Mouse (Mus musculus) liver, postnatal 0 days (tissue): Measurements from ENCODE around the gene Cpeb3. TPM values are rescaled to one million over a fixed set of nuclear protein-coding genes. Genes with fewer than 3 reads are reported as not detected.
A peak's percentile ranks its signal among the peaks of the same experiment; 100 is the strongest.

ENCODE experiments used
- ATAC-seq: fragments of 200-750 bp; cut with Nextera tagmentation; 2 replicates; pipeline ENCODE4 v1.8.0; 2017; ENCODE audit warnings: mild to moderate bottlenecking, moderate library complexity
- DNase-seq: peaks from one replicate; pipeline ENCODE4 v3.0.0-alpha.2; 2016
- H3K27ac ChIP-seq: fragments of 300-500 bp; sonication (generic); 2 replicates; pipeline ENCODE4 v1.5.1; 2014; ENCODE audit warnings: antibody characterized with exemption, moderate library complexity, mild to moderate bottlenecking, low read depth
- H3K27me3 ChIP-seq: fragments of 300-500 bp; sonication (generic); 2 replicates; pipeline ENCODE4 v1.6.1; 2014; ENCODE audit warnings: low read length, control low read depth, mixed read lengths; ENCODE audit not compliant: insufficient read depth
- H3K36me3 ChIP-seq: fragments of 300-500 bp; sonication (generic); replicated peaks from 2 replicates; pipeline ENCODE4 v1.6.1; 2014; ENCODE audit warnings: mild to moderate bottlenecking, control low read depth, low read length, moderate library complexity, mixed read lengths; ENCODE audit not compliant: insufficient read depth
- H3K4me1 ChIP-seq: fragments of 300-500 bp; sonication (generic); 2 replicates; pipeline ENCODE4 v1.6.1; 2014; ENCODE audit warnings: antibody characterized with exemption, mild to moderate bottlenecking, control low read depth; ENCODE audit not compliant: insufficient read depth
- H3K4me2 ChIP-seq: fragments of 300-500 bp; sonication (generic); 2 replicates; pipeline ENCODE4 v1.6.1; 2014; ENCODE audit warnings: low read depth, mild to moderate bottlenecking, low read length, moderate library complexity, mixed read lengths
- H3K4me3 ChIP-seq: fragments of 300-500 bp; sonication (generic); 2 replicates; pipeline ENCODE4 v1.5.1; 2014; ENCODE audit warnings: low read depth, low read length
- H3K9ac ChIP-seq: fragments of 300-500 bp; sonication (generic); replicated peaks from 2 replicates; pipeline ENCODE4 v1.6.1; 2014; ENCODE audit warnings: mild to moderate bottlenecking, moderate library complexity
- H3K9me3 ChIP-seq: fragments of 300-500 bp; sonication (generic); 2 replicates; pipeline ENCODE4 v1.6.1; 2016; ENCODE audit warnings: mild to moderate bottlenecking, control low read depth, low read length, mixed read lengths
- CTCF ChIP-seq: sonication (generic); IDR thresholded peaks from 2 replicates; pipeline ENCODE4 v1.5.1; 2016; ENCODE audit warnings: antibody characterized with exemption, low read depth
- EP300 ChIP-seq: IDR thresholded peaks from 2 replicates; pipeline ENCODE4 v1.6.1; 2016; ENCODE audit warnings: antibody characterized with exemption, low read depth, mild to moderate bottlenecking
- WGBS: fragments of 180-500 bp; shearing (Covaris S2); extraction: QIAGEN DNeasy Blood & Tissue Kit; methylation state at CpG from one replicate; pipeline ENCODE4 v1.1.7; 2014; ENCODE audit not compliant: insufficient replicate concordance; 5-methylcytosine and 5-hydroxymethylcytosine counted together
- polyA plus RNA-seq: library from polyadenylated mRNA; unstranded; fragments of >200 nt; fragmentation: Nextera tagmentation; extraction: Ambion mirVana; gene quantifications from 2 replicates; pipeline ENCODE4 v1.2.1, GENCODE M21; 2015

The Cpeb3 gene
- 2.1 and 2.8 TPM in 2 replicates for polyA plus RNA-seq

- H3K4me1 ChIP-seq = peaks cover 23% of the 10 kb centered on the region
- no peaks in the 10 kb centered on the region for H3K27me3 ChIP-seq
- no peak for ATAC-seq
- H3K27ac ChIP-seq = peak within 1 kb of the TSS; percentile 100
- peak within 1 kb of the TSS; percentile 98 for H3K4me2 ChIP-seq
- H3K9me3 ChIP-seq = no peaks in the 10 kb centered on the region
- peak; percentile 45 for DNase-seq
- WGBS = under 1% methylated on average over 15 of the region's 15 CpGs
- H3K36me3 ChIP-seq = peaks cover 30% of the 10 kb centered on the region
- H3K4me3 ChIP-seq = peak within 1 kb of the TSS; percentile 100
- peak within 1 kb of the TSS; percentile 100 for H3K9ac ChIP-seq
- peak; percentile 58 for TF ChIP-seq CTCF
- no peak for TF ChIP-seq EP300
Observed at GRCm38 (mm10) chr19:37208176-37208755, at the start of gene Cpeb3. Cpeb3 (minus strand) TSS chr19:37208601.

- TF ChIP-seq EP300 = no peak
- TF ChIP-seq CTCF = no peak
- no peak overlapping the region for H3K27ac ChIP-seq
- H3K27me3 ChIP-seq = no peaks in the 10 kb centered on the region
- WGBS = 73% methylated on average over 9 of the region's 9 CpGs
- no peak for DNase-seq
- no peak overlapping the region for H3K9ac ChIP-seq
- H3K4me2 ChIP-seq = no peak overlapping the region
- H3K9me3 ChIP-seq = no peaks in the 10 kb centered on the region
- H3K36me3 ChIP-seq = no peaks in the 10 kb centered on the region
- no peak for ATAC-seq
- no peak overlapping the region for H3K4me3 ChIP-seq
- no peaks in the 10 kb centered on the region for H3K4me1 ChIP-seq
Observed at GRCm38 (mm10) chr19:37255321-37255720, 46.9 kb upstream of the Cpeb3 start.

GRCm38 (mm10) chr19:37252104-37252503 is 43.7 kb upstream of the Cpeb3 start:
- ATAC-seq (no peak), DNase-seq (no peak)
- no peak overlapping the region for H3K9ac ChIP-seq
- H3K27me3 ChIP-seq = no peaks in the 10 kb centered on the region
- 68% methylated on average over 6 of the region's 6 CpGs for WGBS
- no peak overlapping the region for H3K4me3 ChIP-seq
- no peak overlapping the region for H3K4me2 ChIP-seq
- H3K9me3 ChIP-seq = no peaks in the 10 kb centered on the region
- H3K36me3 ChIP-seq = no peaks in the 10 kb centered on the region
- TF ChIP-seq CTCF (no peak), EP300 (no peak)
- no peak overlapping the region for H3K27ac ChIP-seq
- H3K4me1 ChIP-seq = no peaks in the 10 kb centered on the region

GRCm38 (mm10) chr19:37248199-37248598 is 39.8 kb upstream of the Cpeb3 start:
- TF ChIP-seq CTCF (no peak), EP300 (no peak)
- H3K9ac ChIP-seq = no peak overlapping the region
- no peaks in the 10 kb centered on the region for H3K36me3 ChIP-seq
- no peaks in the 10 kb centered on the region for H3K4me1 ChIP-seq
- WGBS = 60% methylated on average over 3 of the region's 3 CpGs
- no peak overlapping the region for H3K4me2 ChIP-seq
- H3K27me3 ChIP-seq = no peaks in the 10 kb centered on the region
- H3K27ac ChIP-seq = no peak overlapping the region
- ATAC-seq (no peak), DNase-seq (no peak)
- H3K4me3 ChIP-seq = no peak overlapping the region
- no peaks in the 10 kb centered on the region for H3K9me3 ChIP-seq

- Histone ChIP-seq H3K4me2 (no peak overlapping the region), H3K27me3 (no peaks in the 10 kb centered on the region), H3K27ac (no peak overlapping the region), H3K9me3 (no peaks in the 10 kb centered on the region), H3K9ac (no peak overlapping the region), H3K4me1 (no peaks in the 10 kb centered on the region), H3K36me3 (no peaks in the 10 kb centered on the region), H3K4me3 (no peak overlapping the region)
- 39% methylated on average over 3 of the region's 3 CpGs for WGBS
- DNase-seq (no peak), ATAC-seq (no peak)
- TF ChIP-seq CTCF (no peak), EP300 (no peak)
Observed at GRCm38 (mm10) chr19:37246859-37247258, 38.5 kb upstream of the Cpeb3 start.

- ATAC-seq = peak; percentile 33; the same call in 1 of the 2 replicates
- H3K4me3 ChIP-seq = no peak overlapping the region
- 28% methylated on average over 2 of the region's 2 CpGs for WGBS
- H3K9me3 ChIP-seq = no peaks in the 10 kb centered on the region
- H3K27me3 ChIP-seq = no peaks in the 10 kb centered on the region
- no peak overlapping the region for H3K4me2 ChIP-seq
- no peak for TF ChIP-seq CTCF
- TF ChIP-seq EP300 = peak; percentile 91
- H3K36me3 ChIP-seq = no peaks in the 10 kb centered on the region
- peak overlapping the region; percentile 87 for H3K27ac ChIP-seq
- DNase-seq = no peak
- H3K4me1 ChIP-seq = peaks cover 11% of the 10 kb centered on the region
- H3K9ac ChIP-seq = no peak overlapping the region
Observed at GRCm38 (mm10) chr19:37242707-37243106, 34.3 kb upstream of the Cpeb3 start.
